Mouse (Mus musculus): Measurements from ENCODE around the gene Atp6v0a4. TPM values are rescaled to one million over a fixed set of nuclear protein-coding genes. Genes with fewer than 3 reads are reported as not detected.

Gene Atp6v0a4
- polyA plus RNA-seq, 1 experiment from 2014 or later, result 2.6 TPM

- no peak overlapping the region for H3K27ac ChIP-seq (ENCODE audit: low read depth, low read length)
- no peaks in the 10 kb centered on the region for H3K27me3 ChIP-seq (ENCODE audit: control insufficient read depth, insufficient read depth, low read length)
- H3K36me3 ChIP-seq (ENCODE audit: control insufficient read depth, insufficient read depth, low read length), result peaks cover 35% of the 10 kb centered on the region; the same call in 1 of the 2 replicates
- no peak overlapping the region for H3K4me3 ChIP-seq (ENCODE audit: low read length)
- no peaks in the 10 kb centered on the region for H3K9me3 ChIP-seq (ENCODE audit: control insufficient read depth, low read length)
- no peak overlapping the region for H3K4me2 ChIP-seq (replicated peaks; ENCODE audit: low read depth, low read length)
- H3K9ac ChIP-seq (ENCODE audit: low read depth, low read length), result no peak overlapping the region
- no peak for ATAC-seq (ENCODE audit: low FRiP score, low TSS enrichment)
- H3K4me1 ChIP-seq (ENCODE audit: control insufficient read depth, insufficient read depth, low read length), result no peaks in the 10 kb centered on the region
- 89% methylated on average over 11 of the region's 11 CpGs for WGBS
Measured at GRCm38 (mm10) chr6:38152305-38152704, 27.9 kb upstream of the Atp6v0a4 start.

GRCm38 (mm10) chr6:38149483-38149882 is 25.1 kb upstream of the Atp6v0a4 start:
- Histone ChIP-seq H3K9ac (ENCODE audit: low read depth, low read length) (no peak overlapping the region), H3K4me1 (ENCODE audit: control insufficient read depth, insufficient read depth, low read length) (peaks cover 18% of the 10 kb centered on the region), H3K4me3 (ENCODE audit: low read length) (no peak overlapping the region), H3K27ac (ENCODE audit: low read depth, low read length) (no peak overlapping the region), H3K36me3 (ENCODE audit: control insufficient read depth, insufficient read depth, low read length) (peaks cover 30% of the 10 kb centered on the region), H3K27me3 (ENCODE audit: control insufficient read depth, insufficient read depth, low read length) (no peaks in the 10 kb centered on the region), H3K4me2 (replicated peaks; ENCODE audit: low read depth, low read length) (no peak overlapping the region), H3K9me3 (ENCODE audit: control insufficient read depth, low read length) (no peaks in the 10 kb centered on the region)
- 89% methylated on average over 19 of the region's 19 CpGs for WGBS
- no peak for ATAC-seq (ENCODE audit: low FRiP score, low TSS enrichment)

- H3K4me3 ChIP-seq (ENCODE audit: low read length), result no peak overlapping the region
- H3K9me3 ChIP-seq (ENCODE audit: control insufficient read depth, low read length), result no peaks in the 10 kb centered on the region
- no peaks in the 10 kb centered on the region for H3K27me3 ChIP-seq (ENCODE audit: control insufficient read depth, insufficient read depth, low read length)
- no peak overlapping the region for H3K27ac ChIP-seq (ENCODE audit: low read depth, low read length)
- H3K36me3 ChIP-seq (ENCODE audit: control insufficient read depth, insufficient read depth, low read length), result peaks cover 27% of the 10 kb centered on the region
- peaks cover 26% of the 10 kb centered on the region for H3K4me1 ChIP-seq (ENCODE audit: control insufficient read depth, insufficient read depth, low read length)
- no peak overlapping the region for H3K4me2 ChIP-seq (replicated peaks; ENCODE audit: low read depth, low read length)
- 91% methylated on average over 10 of the region's 10 CpGs for WGBS
- no peak overlapping the region for H3K9ac ChIP-seq (ENCODE audit: low read depth, low read length)
- ATAC-seq (ENCODE audit: low FRiP score, low TSS enrichment), result no peak
Measured at GRCm38 (mm10) chr6:38148626-38149025, 24.2 kb upstream of the Atp6v0a4 start.

GRCm38 (mm10) chr6:38147301-38147700 is 22.9 kb upstream of the Atp6v0a4 start:
- H3K27me3 ChIP-seq (ENCODE audit: control insufficient read depth, insufficient read depth, low read length), result no peaks in the 10 kb centered on the region
- H3K9ac ChIP-seq (ENCODE audit: low read depth, low read length), result no peak overlapping the region
- H3K4me1 ChIP-seq (ENCODE audit: control insufficient read depth, insufficient read depth, low read length), result peaks cover 26% of the 10 kb centered on the region
- peaks cover 27% of the 10 kb centered on the region for H3K36me3 ChIP-seq (ENCODE audit: control insufficient read depth, insufficient read depth, low read length)
- H3K4me3 ChIP-seq (ENCODE audit: low read length), result no peak overlapping the region
- H3K27ac ChIP-seq (ENCODE audit: low read depth, low read length), result no peak overlapping the region
- WGBS, result 89% methylated on average over 5 of the region's 5 CpGs
- H3K4me2 ChIP-seq (replicated peaks; ENCODE audit: low read depth, low read length), result no peak overlapping the region
- no peak for ATAC-seq (ENCODE audit: low FRiP score, low TSS enrichment)
- no peaks in the 10 kb centered on the region for H3K9me3 ChIP-seq (ENCODE audit: control insufficient read depth, low read length)

- Histone ChIP-seq H3K9ac (ENCODE audit: low read depth, low read length) (no peak overlapping the region), H3K4me2 (replicated peaks; ENCODE audit: low read depth, low read length) (no peak overlapping the region), H3K27me3 (ENCODE audit: control insufficient read depth, insufficient read depth, low read length) (no peaks in the 10 kb centered on the region), H3K4me3 (ENCODE audit: low read length) (no peak overlapping the region), H3K9me3 (ENCODE audit: control insufficient read depth, low read length) (no peaks in the 10 kb centered on the region), H3K4me1 (ENCODE audit: control insufficient read depth, insufficient read depth, low read length) (peaks cover 26% of the 10 kb centered on the region), H3K27ac (ENCODE audit: low read depth, low read length) (peak overlapping the region; percentile 83), H3K36me3 (ENCODE audit: control insufficient read depth, insufficient read depth, low read length) (peaks cover 29% of the 10 kb centered on the region)
- 68% methylated on average over 8 of the region's 8 CpGs for WGBS
- ATAC-seq (ENCODE audit: low FRiP score, low TSS enrichment), result no peak
Measured at GRCm38 (mm10) chr6:38145463-38146065, 21.2 kb upstream of the Atp6v0a4 start.

GRCm38 (mm10) chr6:38144161-38144998 is 20.0 kb upstream of the Atp6v0a4 start:
- peak; percentile 71; the same call in 1 of the 2 replicates for ATAC-seq (ENCODE audit: low FRiP score, low TSS enrichment)
- H3K27me3 ChIP-seq (ENCODE audit: control insufficient read depth, insufficient read depth, low read length), result no peaks in the 10 kb centered on the region
- H3K4me3 ChIP-seq (ENCODE audit: low read length), result no peak overlapping the region
- H3K36me3 ChIP-seq (ENCODE audit: control insufficient read depth, insufficient read depth, low read length), result peaks cover 26% of the 10 kb centered on the region
- H3K4me2 ChIP-seq (replicated peaks; ENCODE audit: low read depth, low read length), result no peak overlapping the region; the same call in 1 of the 2 replicates
- peak overlapping the region; percentile 83 for H3K27ac ChIP-seq (ENCODE audit: low read depth, low read length)
- H3K4me1 ChIP-seq (ENCODE audit: control insufficient read depth, insufficient read depth, low read length), result peaks cover 26% of the 10 kb centered on the region
- H3K9me3 ChIP-seq (ENCODE audit: control insufficient read depth, low read length), result no peaks in the 10 kb centered on the region
- 25% methylated on average over 9 of the region's 9 CpGs for WGBS
- H3K9ac ChIP-seq (ENCODE audit: low read depth, low read length), result no peak overlapping the region; the same call in 1 of the 2 replicates

- Histone ChIP-seq H3K4me2 (replicated peaks; ENCODE audit: low read depth, low read length) (no peak overlapping the region), H3K4me3 (ENCODE audit: low read length) (no peak overlapping the region), H3K9me3 (ENCODE audit: control insufficient read depth, low read length) (no peaks in the 10 kb centered on the region), H3K27me3 (ENCODE audit: control insufficient read depth, insufficient read depth, low read length) (no peaks in the 10 kb centered on the region), H3K9ac (ENCODE audit: low read depth, low read length) (no peak overlapping the region), H3K27ac (ENCODE audit: low read depth, low read length) (no peak overlapping the region), H3K36me3 (ENCODE audit: control insufficient read depth, insufficient read depth, low read length) (peaks cover 19% of the 10 kb centered on the region), H3K4me1 (ENCODE audit: control insufficient read depth, insufficient read depth, low read length) (peaks cover 17% of the 10 kb centered on the region)
- 89% methylated on average over 9 of the region's 9 CpGs for WGBS
- ATAC-seq (ENCODE audit: low FRiP score, low TSS enrichment), result no peak
Measured at GRCm38 (mm10) chr6:38140402-38140801, 16.0 kb upstream of the Atp6v0a4 start.

- Histone ChIP-seq H3K9ac (ENCODE audit: low read depth, low read length) (no peak overlapping the region), H3K4me1 (ENCODE audit: control insufficient read depth, insufficient read depth, low read length) (peaks cover 5% of the 10 kb centered on the region; the same call in 1 of the 2 replicates), H3K4me2 (replicated peaks; ENCODE audit: low read depth, low read length) (no peak overlapping the region), H3K9me3 (ENCODE audit: control insufficient read depth, low read length) (no peaks in the 10 kb centered on the region), H3K4me3 (ENCODE audit: low read length) (no peak overlapping the region), H3K27me3 (ENCODE audit: control insufficient read depth, insufficient read depth, low read length) (no peaks in the 10 kb centered on the region), H3K36me3 (ENCODE audit: control insufficient read depth, insufficient read depth, low read length) (peaks cover 28% of the 10 kb centered on the region), H3K27ac (ENCODE audit: low read depth, low read length) (no peak overlapping the region)
- WGBS, result 88% methylated on average over 3 of the region's 3 CpGs
- ATAC-seq (ENCODE audit: low FRiP score, low TSS enrichment), result no peak
Measured at GRCm38 (mm10) chr6:38139086-38139485, 14.7 kb upstream of the Atp6v0a4 start.

All from kidney, embryonic 14.5 days (tissue).